Mouse (Mus musculus) ES-E14 (cell line): ENCODE measurements around the gene Hk3. TPM values are rescaled to one million over a fixed set of nuclear protein-coding genes. Genes with fewer than 3 reads are reported as not detected.

ENCODE experiments used
- DNase-seq: peaks from one replicate; pipeline ENCODE4 v3.0.0-alpha.2; 2013; ENCODE audit warnings: low read depth, low spot score
- H3K27ac ChIP-seq: 2 replicates; pipeline ENCODE4 v1.5.1; 2012; ENCODE audit warnings: low read depth, mild to moderate bottlenecking, low read length, moderate library complexity, mixed read lengths; ENCODE audit not compliant: poor library complexity, insufficient read depth, severe bottlenecking
- H3K36me3 ChIP-seq: 2 replicates; pipeline ENCODE4 v1.6.1; 2012; ENCODE audit warnings: mild to moderate bottlenecking, low read length, moderate library complexity, mixed read lengths; ENCODE audit not compliant: control insufficient read depth, poor library complexity, insufficient read depth, severe bottlenecking
- H3K4me1 ChIP-seq, 2 experiments: fragments of 150-350 bp in 1 of 2; sonication (generic) in 1 of 2; 2 replicates each; pipeline ENCODE4 v1.6.1; 2012; ENCODE audit warnings: low read length in 2 of 2, mild to moderate bottlenecking in 1 of 2, mixed read lengths in 1 of 2; ENCODE audit not compliant: control insufficient read depth in 2 of 2, insufficient read depth in 2 of 2, poor library complexity in 1 of 2
- H3K4me3 ChIP-seq, 2 experiments: fragments of 150-350 bp in 1 of 2; sonication (generic) in 1 of 2; 2 replicates each; pipeline ENCODE4 v1.5.1; 2012; ENCODE audit warnings: low read length in 2 of 2, low read depth in 1 of 2, mild to moderate bottlenecking in 1 of 2, mixed read lengths in 1 of 2; ENCODE audit not compliant: insufficient read depth in 1 of 2, poor library complexity in 1 of 2, severe bottlenecking in 1 of 2
- H3K9ac ChIP-seq: 2 replicates; pipeline ENCODE4 v1.6.1; 2012; ENCODE audit warnings: low read depth, mild to moderate bottlenecking, low read length, mixed read lengths; ENCODE audit not compliant: poor library complexity, insufficient read depth, severe bottlenecking
- H3K9me3 ChIP-seq: fragments of 150-350 bp; sonication (generic); 2 replicates; pipeline ENCODE4 v1.6.1; 2012; ENCODE audit warnings: low read depth, mild to moderate bottlenecking, low read length; ENCODE audit not compliant: control insufficient read depth, insufficient read depth
- CHD2 ChIP-seq: IDR thresholded peaks from 2 replicates; pipeline ENCODE4 v1.6.1; 2014; ENCODE audit warnings: mild to moderate bottlenecking, low read depth, low read length, inconsistent platforms
- HCFC1 ChIP-seq: IDR thresholded peaks from 2 replicates; pipeline ENCODE4 v1.6.1; 2012; ENCODE audit warnings: low read length, inconsistent platforms, borderline replicate concordance; ENCODE audit not compliant: insufficient read depth
- MAFK ChIP-seq: IDR thresholded peaks from 2 replicates; pipeline ENCODE4 v1.6.1; 2014; ENCODE audit warnings: mild to moderate bottlenecking, low read depth, low read length, inconsistent platforms; ENCODE audit not compliant: insufficient read depth
- ZC3H11A ChIP-seq: IDR thresholded peaks from 2 replicates; pipeline ENCODE4 v1.6.1; 2012; ENCODE audit warnings: low read depth, mild to moderate bottlenecking, inconsistent platforms, low read length, borderline replicate concordance
- ZNF384 ChIP-seq: IDR thresholded peaks from 2 replicates; pipeline ENCODE4 v1.6.1; 2012; ENCODE audit warnings: low read depth, low read length, inconsistent platforms
- in situ Hi-C, 2 experiments: fragments of 600-800 bp; cut with MboI; formaldehyde crosslinking; loops; one replicate each; pipeline ENCODE4 v1.15.1; 2025; ENCODE audit warnings: low sequenced_read_pairs in 2 of 2, inconsistent platforms in 1 of 2; ENCODE audit not compliant: unreplicated experiment in 2 of 2
- total RNA-seq: library from RNA; depleted of rRNA; stranded (reverse); fragments of 300-350 nt; gene quantifications from 2 replicates; pipeline ENCODE4 v1.2.3, GENCODE M21; 2012; rRNA removed

Gene Hk3
- total RNA-seq, 1 experiment, result 0.04 TPM

DNA sequence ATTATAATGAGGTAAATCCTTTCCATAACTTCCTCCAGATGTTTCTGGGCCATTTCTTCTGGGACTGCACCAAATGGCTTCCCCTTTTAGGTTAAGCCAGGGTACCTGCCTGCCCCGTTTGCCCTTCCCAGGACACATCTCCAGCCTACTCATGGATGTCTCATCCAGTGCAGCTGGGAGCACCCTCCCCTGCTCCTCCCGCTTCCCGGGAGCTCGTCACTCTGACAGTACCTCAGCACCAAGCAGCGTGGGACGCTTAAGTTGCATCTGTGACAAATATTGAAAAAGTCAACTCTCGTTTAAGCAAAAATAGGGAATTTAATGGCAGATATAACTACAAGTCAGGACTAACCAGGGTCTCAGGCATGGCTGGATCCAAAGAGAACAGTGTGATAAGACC is 63.9 kb downstream of the Hk3 start:
- in situ Hi-C loops, result no loop called here
- Histone ChIP-seq H3K36me3 (no peaks in the 10 kb centered on the region), H3K9ac (no peak overlapping the region), H3K27ac (no peak overlapping the region), H3K9me3 (no peaks in the 10 kb centered on the region), H3K4me3 (no peak overlapping the region), H3K4me1 (peaks cover 0 to 6% of the 10 kb centered on the region in 2 experiments; a peak in 1 of 4 replicates)
- TF ChIP-seq MAFK (no peak), ZC3H11A (no peak), CHD2 (no peak), ZNF384 (no peak), HCFC1 (no peak)
- no peak for DNase-seq

Other genes with a start within 250 kb of the Hk3 start
- gene Eif4e1b, start 237.4 kb downstream of the Hk3 start, total RNA-seq, result 0.37 and 0.54 TPM in 2 replicates
- 9.8 and 10.4 TPM in 2 replicates for gene Tspan17, start 232.0 kb downstream of the Hk3 start, total RNA-seq
- 0.31 and 0.95 TPM in 2 replicates for gene Unc5a, start 72.0 kb downstream of the Hk3 start, total RNA-seq
- gene Uimc1, start 78.9 kb upstream of the Hk3 start, total RNA-seq, result 70.9 and 77.6 TPM in 2 replicates
- 33.9 and 36.0 TPM in 2 replicates for gene Zfp346, start 83.9 kb upstream of the Hk3 start, total RNA-seq
- gene Gm17617, start 112.2 kb upstream of the Hk3 start, total RNA-seq, result not detected in 2 replicates
- 1.8 and 2.4 TPM in 2 replicates for gene Fgfr4, start 131.3 kb upstream of the Hk3 start, total RNA-seq
- gene Nsd1, start 188.4 kb upstream of the Hk3 start, total RNA-seq, result 120 and 135 TPM in 2 replicates